Mouse (Mus musculus) neutrophil, adult 65 days (primary cell): ENCODE measurements around the gene Sox21. TPM values are rescaled to one million over a fixed set of nuclear protein-coding genes. Genes with fewer than 3 reads are reported as not detected.

Source experiments
- total RNA-seq: library from RNA; stranded (reverse); gene quantifications from 2 replicates; pipeline ENCODE4 v1.2.4, GENCODE M21; 2023

Gene Sox21
- total RNA-seq, result not detected in 2 replicates

GRCm38 (mm10) chr14:118236886-118237289, at the start of gene Sox21:
Sox21 (minus strand) TSS chr14:118237030.

DNA sequence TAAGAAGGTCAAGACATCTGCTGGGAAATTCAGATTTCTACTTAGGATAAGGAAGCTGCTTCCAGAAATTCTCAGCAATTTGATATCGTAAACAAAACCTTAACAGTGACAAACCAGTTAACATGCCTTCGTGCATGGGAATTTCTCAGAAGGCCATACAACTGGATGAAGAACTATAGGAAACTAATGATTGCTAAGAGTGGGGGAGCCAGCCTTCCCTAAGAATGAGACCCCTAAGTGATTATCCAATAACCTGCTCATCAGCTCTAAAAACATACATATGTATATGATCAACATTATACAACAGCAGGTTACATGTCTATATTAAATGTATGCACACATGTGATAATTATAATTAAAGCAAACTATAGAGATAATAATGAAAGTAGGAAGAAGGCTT, 29.8 kb upstream of the Sox21 start, which contains the start of gene Gm9376:
Gene Gm9376 (plus strand): TSS at position 301 of the 400 bp plus-strand sequence.

Other genes starting within 250 kb of the Sox21 start
- not detected in 2 replicates for gene Dct, start 184.8 kb downstream of the Sox21 start, total RNA-seq
- 15.2 and 19.5 TPM in 2 replicates for gene Tgds, start 104.3 kb downstream of the Sox21 start, total RNA-seq
- gene Gpr180, start 99.9 kb downstream of the Sox21 start, total RNA-seq, result 2.6 and 3.4 TPM in 2 replicates
- not detected in 2 replicates for gene Gm9376, start 29.9 kb upstream of the Sox21 start, total RNA-seq